Mouse (Mus musculus) kidney, adult 2 months (tissue): Measurements from ENCODE around the gene Palb2. TPM values are rescaled to one million over a fixed set of nuclear protein-coding genes. Genes with fewer than 3 reads are reported as not detected.

Source experiments
- DNase-seq: peaks from one replicate; pipeline ENCODE4 v3.0.0; 2021
- H3K27ac ChIP-seq: fragments of 200-500 bp; 2 replicates; pipeline ENCODE4 v1.5.1; 2012; ENCODE audit warnings: low read depth, low read length, control low read depth, inconsistent platforms; ENCODE audit not compliant: insufficient read depth
- H3K27me3 ChIP-seq: fragments of 200-500 bp; replicated peaks from 2 replicates; pipeline ENCODE4 v1.6.1; 2012; ENCODE audit warnings: mild to moderate bottlenecking, moderate library complexity, low read length, inconsistent platforms; ENCODE audit not compliant: control insufficient read depth, insufficient read depth
- H3K36me3 ChIP-seq: fragments of 200-500 bp; 2 replicates; pipeline ENCODE4 v1.6.1; 2012; ENCODE audit warnings: mild to moderate bottlenecking, moderate library complexity, low read length, inconsistent platforms; ENCODE audit not compliant: control insufficient read depth, insufficient read depth
- H3K4me1 ChIP-seq: fragments of 200-500 bp; 2 replicates; pipeline ENCODE4 v1.6.1; 2011; ENCODE audit warnings: low read length; ENCODE audit not compliant: control insufficient read depth, insufficient read depth
- H3K4me3 ChIP-seq: fragments of 200-500 bp; 2 replicates; pipeline ENCODE4 v1.5.1; 2011; ENCODE audit warnings: mild to moderate bottlenecking, low read depth, low read length, control low read depth; ENCODE audit not compliant: insufficient read depth
- CTCF ChIP-seq: fragments of 200-500 bp; conservative IDR thresholded peaks from 2 replicates; pipeline ENCODE4 v1.5.1; 2011; ENCODE audit warnings: low read depth, mild to moderate bottlenecking, control low read depth, low read length, moderate library complexity, mixed read lengths; ENCODE audit not compliant: insufficient read depth, insufficient read length
- POLR2A ChIP-seq: fragments of 200-500 bp; IDR thresholded peaks from one replicate; pipeline ENCODE4 v1.6.1; 2011; ENCODE audit warnings: low read depth, low read length, control low read depth
- WGBS: fragments of 180-500 bp; shearing (Covaris S2); methylation state at CpG from one replicate; pipeline ENCODE4 v1.1.7; 2018; 5-methylcytosine and 5-hydroxymethylcytosine counted together
- polyA plus RNA-seq: library from polyadenylated mRNA; depleted of rRNA; stranded (reverse); fragments of >200 nt; gene quantifications from 2 replicates; pipeline ENCODE4 v1.2.3, GENCODE M21; 2012

Gene Palb2
- polyA plus RNA-seq, 1 experiment: 0.59 TPM

GRCm38 (mm10) chr7:122158915-122159902 is 26.4 kb upstream of the Palb2 start, which contains the start of gene Plk1:
TSS of gene Plk1 (plus strand) at chr7:122159439.
- Histone ChIP-seq H3K36me3 (no peaks in the 10 kb centered on the region), H3K27me3 (no peaks in the 10 kb centered on the region), H3K27ac (peak within 1 kb of the TSS; percentile 6; the same call in 1 of the 2 replicates), H3K4me3 (peak within 1 kb of the TSS; percentile 77), H3K4me1 (no peaks in the 10 kb centered on the region)
- WGBS: under 1% methylated on average over 63 of the region's 63 CpGs
- TF ChIP-seq CTCF (no peak), POLR2A (no peak)
- peak; percentile 88 for DNase-seq

DNA sequence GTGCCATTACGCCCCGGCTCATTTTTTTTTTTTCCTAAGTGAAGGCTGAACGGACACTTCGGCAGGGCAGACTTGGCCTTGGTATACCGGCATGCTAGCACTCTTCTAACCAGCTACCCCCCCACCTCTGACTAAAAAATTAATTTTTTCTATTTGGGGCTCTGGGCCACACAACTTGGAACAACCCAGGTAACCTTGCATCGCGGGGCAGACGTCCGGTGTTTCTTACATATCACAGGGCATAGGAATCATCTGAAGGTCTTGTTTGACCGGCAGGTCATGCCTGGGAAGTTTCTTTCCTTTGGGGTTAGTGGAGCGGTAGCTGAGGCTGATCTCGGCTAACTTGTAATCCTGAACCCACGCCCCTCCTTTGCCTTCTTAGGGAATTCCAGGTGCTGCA is 25.7 kb upstream of the Palb2 start:
- H3K4me1 ChIP-seq: no peaks in the 10 kb centered on the region
- TF ChIP-seq POLR2A: no peak
- no peak for TF ChIP-seq CTCF
- peak overlapping the region; percentile 77 for H3K4me3 ChIP-seq
- H3K36me3 ChIP-seq: no peaks in the 10 kb centered on the region
- WGBS: 4% methylated on average over 13 of the region's 13 CpGs
- H3K27me3 ChIP-seq: no peaks in the 10 kb centered on the region
- peak; percentile 9 for DNase-seq
- H3K27ac ChIP-seq: no peak overlapping the region

GRCm38 (mm10) chr7:122152473-122152872 is 19.7 kb upstream of the Palb2 start:
- Histone ChIP-seq H3K4me3 (no peak overlapping the region), H3K27me3 (no peaks in the 10 kb centered on the region), H3K27ac (no peak overlapping the region), H3K4me1 (no peaks in the 10 kb centered on the region), H3K36me3 (peaks cover 2% of the 10 kb centered on the region)
- no peak for DNase-seq
- TF ChIP-seq POLR2A (no peak), CTCF (no peak)
- 73% methylated on average over 4 of the region's 4 CpGs for WGBS

DNA sequence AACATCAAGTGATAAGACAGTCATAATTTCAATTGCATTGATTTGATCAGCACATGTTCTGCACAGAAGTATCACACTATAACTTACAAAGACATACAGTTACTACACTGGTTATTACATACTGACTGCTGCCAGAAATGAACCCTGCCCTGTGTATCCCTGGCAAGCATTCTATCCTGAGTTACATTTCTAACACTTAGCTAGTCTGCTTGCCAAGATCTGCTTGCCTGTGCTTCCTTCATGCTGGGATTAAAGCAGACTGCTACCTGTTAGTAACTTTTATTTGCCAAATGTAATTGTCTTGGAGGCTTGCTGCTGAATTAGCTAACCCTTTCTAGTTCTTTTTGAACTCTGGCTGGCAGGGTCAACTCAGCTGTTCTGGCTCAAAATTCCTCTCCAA is 8.2 kb upstream of the Palb2 start:
- Histone ChIP-seq H3K27me3 (no peaks in the 10 kb centered on the region), H3K27ac (no peak overlapping the region), H3K4me1 (no peaks in the 10 kb centered on the region; the same call in 1 of the 2 replicates), H3K4me3 (no peak overlapping the region), H3K36me3 (peaks cover 19% of the 10 kb centered on the region)
- peak; percentile 82 for DNase-seq
- TF ChIP-seq CTCF: no peak
- TF ChIP-seq POLR2A: no peak

- H3K4me1 ChIP-seq: peaks cover 6% of the 10 kb centered on the region; the same call in 1 of the 2 replicates
- no peak overlapping the region for H3K27ac ChIP-seq
- H3K27me3 ChIP-seq: no peaks in the 10 kb centered on the region
- no peak for TF ChIP-seq POLR2A
- no peak for TF ChIP-seq CTCF
- 86% methylated on average over 5 of the region's 5 CpGs for WGBS
- peaks cover 16% of the 10 kb centered on the region for H3K36me3 ChIP-seq
- no peak for DNase-seq
- no peak overlapping the region for H3K4me3 ChIP-seq
These were observed 5.4 kb upstream of the Palb2 start for GRCm38 (mm10) chr7:122138190-122138589.

GRCm38 (mm10) chr7:122137071-122137470 is 4.3 kb upstream of the Palb2 start:
- peak; percentile 80 for DNase-seq
- peaks cover 14% of the 10 kb centered on the region for H3K36me3 ChIP-seq
- no peak for TF ChIP-seq POLR2A
- no peak for TF ChIP-seq CTCF

GRCm38 (mm10) chr7:122135070-122135469 is 2.3 kb upstream of the Palb2 start:
- no peak overlapping the region for H3K27ac ChIP-seq
- H3K27me3 ChIP-seq: no peaks in the 10 kb centered on the region
- peaks cover 6% of the 10 kb centered on the region; the same call in 1 of the 2 replicates for H3K4me1 ChIP-seq
- H3K4me3 ChIP-seq: no peak overlapping the region
- H3K36me3 ChIP-seq: peaks cover 10% of the 10 kb centered on the region
- TF ChIP-seq CTCF: peak; percentile 34; the same call in 1 of the 2 replicates
- TF ChIP-seq POLR2A: no peak
- peak; percentile 48 for DNase-seq
- 73% methylated on average over 10 of the region's 10 CpGs for WGBS

More at GRCm38 (mm10) chr7:122137071-122137470, 4.3 kb upstream of the Palb2 start:
- H3K27ac ChIP-seq: no peak overlapping the region
- H3K4me1 ChIP-seq: peaks cover 6% of the 10 kb centered on the region; the same call in 1 of the 2 replicates
- no peaks in the 10 kb centered on the region for H3K27me3 ChIP-seq
- no peak overlapping the region for H3K4me3 ChIP-seq
